Mouse (Mus musculus) heart, postnatal 0 days (tissue): ENCODE data around the gene Ccr10.

Source experiments
- CTCF ChIP-seq: IDR thresholded peaks from 2 replicates; pipeline ENCODE4 v1.5.1; 2016; ENCODE audit warnings: antibody characterized with exemption, control low read depth, low read depth
- EP300 ChIP-seq: IDR thresholded peaks from 2 replicates; pipeline ENCODE4 v1.6.1; 2016; ENCODE audit warnings: antibody characterized with exemption, low read depth

DNA sequence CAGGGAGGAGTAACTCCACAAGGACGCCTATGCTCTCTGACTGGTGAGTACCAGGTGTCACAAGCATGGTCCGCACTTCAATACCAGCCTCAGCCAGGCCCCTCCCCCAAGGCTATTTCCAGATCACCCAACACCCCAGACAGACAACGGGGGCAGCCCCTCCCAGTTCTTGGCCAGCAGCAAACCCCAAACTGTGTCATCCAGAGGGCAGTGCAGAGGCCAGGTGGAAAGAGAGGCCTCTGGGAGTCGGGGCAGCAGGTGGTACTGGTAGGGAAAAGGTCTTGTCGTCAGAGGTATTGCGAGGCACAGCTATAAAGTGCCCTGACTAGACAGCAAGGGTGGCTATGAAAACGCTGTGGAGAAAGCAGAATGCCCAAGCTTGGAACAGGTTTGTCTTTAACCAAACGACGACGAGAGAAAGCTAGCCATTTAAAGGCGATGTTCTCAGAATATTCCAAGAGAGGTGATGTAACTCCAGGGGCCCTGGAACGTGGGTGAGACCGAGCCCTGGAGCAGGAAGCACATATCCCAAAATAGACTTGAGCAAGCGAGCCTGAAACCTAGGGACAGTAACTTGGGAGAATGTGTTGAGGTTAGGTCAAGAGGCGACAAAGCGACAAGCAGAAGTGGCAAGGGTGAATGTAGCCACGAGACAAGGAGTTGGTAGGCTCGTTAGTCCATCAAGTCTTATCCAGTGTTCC, 45.0 kb downstream of the Ccr10 start:
- no peak for TF ChIP-seq EP300
- TF ChIP-seq CTCF = peak; percentile 6; the same call in 1 of the 2 replicates
